ENCODE assay signal across 13 mouse cellular contexts in genomic region chr17:34239601-34240041, GRCm38 (mm10). TPM values are rescaled to one million over a fixed set of nuclear protein-coding genes. Genes with fewer than 3 reads are reported as not detected.
DNase-seq lines count a peak whose midpoint lies in the region; ATAC-seq and TF ChIP-seq lines count a peak whose summit lies in the region.
"Had no signal": no experiment of that assay in that cellular context is flagged by ENCODE, and none has a peak within 500 bp of the region (broad histone marks: within the 10 kb centered on the region; RNA-seq: fewer than 3 reads in every experiment).

No protein-coding gene starts in this region.

- H3K9me3 ChIP-seq in lung, embryonic 14.5 days (ENCODE audit: low read depth, low read length): no peaks in the 10 kb centered on the region; the same call in 1 of the 2 replicates
- H3K9me3 ChIP-seq in liver, embryonic 14.5 days (ENCODE audit: control insufficient read depth, low read length): no peaks in the 10 kb centered on the region
- H3K9me3 ChIP-seq in midbrain, postnatal 0 days (ENCODE audit: low read length): peaks cover 9% of the 10 kb centered on the region; the same call in 1 of the 2 replicates
- H3K9me3 ChIP-seq: neural tube, embryonic 13.5 days had no signal

- no peak overlapping the region for H3K9ac ChIP-seq in lung, embryonic 14.5 days
- H3K9ac ChIP-seq in liver, embryonic 14.5 days (replicated peaks): no peak overlapping the region
- no peak overlapping the region for H3K9ac ChIP-seq in midbrain, postnatal 0 days (replicated peaks; ENCODE audit: low read length, poor library complexity, severe bottlenecking)
- H3K9ac ChIP-seq: limb, embryonic 13.5 days; neural tube, embryonic 13.5 days had no signal

- no peaks in the 10 kb centered on the region for H3K36me3 ChIP-seq in lung, embryonic 14.5 days (ENCODE audit: insufficient read depth)
- no peaks in the 10 kb centered on the region for H3K36me3 ChIP-seq in liver, embryonic 14.5 days (replicated peaks; ENCODE audit: control insufficient read depth, insufficient read depth, low read depth)
- H3K36me3 ChIP-seq in small intestine, adult 2 months (ENCODE audit: control insufficient read depth, insufficient read depth, low read length): no peaks in the 10 kb centered on the region
- H3K36me3 ChIP-seq in midbrain, postnatal 0 days (ENCODE audit: insufficient read depth, low read length): no peaks in the 10 kb centered on the region
- H3K36me3 ChIP-seq: limb, embryonic 13.5 days; neural tube, embryonic 13.5 days had no signal

- TF ChIP-seq POLR2A in small intestine, adult 2 months (IDR thresholded peaks at IDR 0.05; ENCODE audit: low read depth, low read length): no peak

- H3K4me2 ChIP-seq in lung, embryonic 14.5 days: 0 out of 2 replicates have a peak overlapping the region, but pooled peaks have one; percentile 23
- H3K4me2 ChIP-seq in liver, embryonic 14.5 days (ENCODE audit: low read depth): peak overlapping the region; percentile 21; the same call in 1 of the 2 replicates
- H3K4me2 ChIP-seq in midbrain, postnatal 0 days (ENCODE audit: low read depth, low read length, poor library complexity, severe bottlenecking): no peak overlapping the region
- H3K4me2 ChIP-seq: limb, embryonic 13.5 days; neural tube, embryonic 13.5 days had no signal

- TF ChIP-seq CTCF in gastrocnemius, adult 2 months (IDR thresholded peaks at IDR 0.05): no peak
- no peak for TF ChIP-seq CTCF in lung, embryonic 14.5 days (IDR thresholded peaks at IDR 0.05; ENCODE audit: low read depth)
- TF ChIP-seq CTCF in liver, embryonic 14.5 days (IDR thresholded peaks at IDR 0.05; ENCODE audit: low read depth): no peak
- TF ChIP-seq CTCF in small intestine, adult 2 months (IDR thresholded peaks at IDR 0.05; ENCODE audit: extremely low read depth, insufficient read length, insufficient replicate concordance, low read depth, low read length): no peak
- TF ChIP-seq CTCF in midbrain, postnatal 0 days (IDR thresholded peaks at IDR 0.05): no peak

- no peaks in the 10 kb centered on the region for H3K4me1 ChIP-seq in lung, embryonic 14.5 days (ENCODE audit: insufficient read depth)
- no peaks in the 10 kb centered on the region for H3K4me1 ChIP-seq in liver, embryonic 14.5 days (replicated peaks; ENCODE audit: control insufficient read depth in 2 of 2, insufficient read depth in 2 of 2, low read length in 1 of 2)
- no peaks in the 10 kb centered on the region for H3K4me1 ChIP-seq in small intestine, adult 2 months (ENCODE audit: control insufficient read depth, insufficient read depth, insufficient read length, low read length)
- H3K4me1 ChIP-seq in midbrain, postnatal 0 days (ENCODE audit: insufficient read depth, low read length): no peaks in the 10 kb centered on the region
- H3K4me1 ChIP-seq: limb, embryonic 13.5 days; neural tube, embryonic 13.5 days had no signal

- no peaks in the 10 kb centered on the region for H3K27me3 ChIP-seq in lung, embryonic 14.5 days (ENCODE audit: insufficient read depth, low read length)
- no peaks in the 10 kb centered on the region for H3K27me3 ChIP-seq in liver, embryonic 14.5 days (ENCODE audit: control insufficient read depth, insufficient read depth, low read length)
- H3K27me3 ChIP-seq in small intestine, adult 2 months (ENCODE audit: control insufficient read depth, insufficient read depth, low read length): no peaks in the 10 kb centered on the region
- H3K27me3 ChIP-seq in midbrain, postnatal 0 days (ENCODE audit: insufficient read depth, low read length): no peaks in the 10 kb centered on the region
- H3K27me3 ChIP-seq: limb, embryonic 13.5 days; neural tube, embryonic 13.5 days had no signal

- no peak for TF ChIP-seq EP300 in liver, embryonic 14.5 days (IDR thresholded peaks at IDR 0.05; ENCODE audit: low read depth)

- 35% methylated on average over 10 of the region's 10 CpGs for WGBS in lung, embryonic 14.5 days
- WGBS in liver, embryonic 14.5 days (ENCODE audit: insufficient replicate concordance): 11% methylated on average over 10 of the region's 10 CpGs
- WGBS in small intestine, adult 2 months: 45% methylated on average over 10 of the region's 10 CpGs
- WGBS in midbrain, postnatal 0 days: 66% methylated on average over 10 of the region's 10 CpGs

- ATAC-seq in lung, embryonic 14.5 days (ENCODE audit: insufficient read depth): no peak
- ATAC-seq in liver, embryonic 14.5 days (ENCODE audit: insufficient read depth): no peak
- ATAC-seq in midbrain, postnatal 0 days (ENCODE audit: low FRiP score): no peak

- H3K27ac ChIP-seq in gastrocnemius, adult 2 months: peak overlapping the region; percentile 71
- H3K27ac ChIP-seq in lung, embryonic 14.5 days (ENCODE audit: low read depth): no peak overlapping the region
- no peak overlapping the region for H3K27ac ChIP-seq in liver, embryonic 14.5 days
- peak overlapping the region; percentile 79 for H3K27ac ChIP-seq in small intestine, adult 2 months (ENCODE audit: insufficient read depth, low read depth, low read length)
- no peak overlapping the region for H3K27ac ChIP-seq in midbrain, postnatal 0 days (ENCODE audit: low read depth, low read length)
- H3K27ac ChIP-seq: limb, embryonic 13.5 days; neural tube, embryonic 13.5 days had no signal

- intact Hi-C loops in gastrocnemius, adult 2 months (cut with DNase I): loop anchor here (10.0 kb wide), 1 partner anchor 135 kb away; no protein-coding TSS in a partner anchor

- peak overlapping the region; percentile 49 for H3K4me3 ChIP-seq in gastrocnemius, adult 2 months
- no peak overlapping the region for H3K4me3 ChIP-seq in lung, embryonic 14.5 days (ENCODE audit: low read depth, low read length)
- H3K4me3 ChIP-seq in liver, embryonic 14.5 days (ENCODE audit: insufficient read depth in 1 of 2, low read depth in 2 of 2, low read length in 2 of 2): no peak overlapping the region
- H3K4me3 ChIP-seq in small intestine, adult 2 months (ENCODE audit: low read depth, low read length): peak overlapping the region; percentile 4; the same call in 1 of the 2 replicates
- no peak overlapping the region for H3K4me3 ChIP-seq in midbrain, postnatal 0 days (ENCODE audit: low read depth, low read length)
- H3K4me3 ChIP-seq: limb, embryonic 13.5 days; neural tube, embryonic 13.5 days had no signal

- DNase-seq in gastrocnemius, adult 2 months: no peak
- DNase-seq in gastrocnemius, postnatal 25 days: no peak
- peak; percentile 16 for DNase-seq in lung, embryonic 14.5 days
- no peak for DNase-seq in lung, postnatal 4 days
- DNase-seq in liver, embryonic 14.5 days (ENCODE audit: low read depth in 3 of 3, low spot score in 3 of 3): no peak
- DNase-seq in cerebellum, adult 9-10 months: no peak
- DNase-seq in midbrain, postnatal 0 days (ENCODE audit: low spot score): no peak
- DNase-seq: cerebellum, adult 8-10 months; gastrocnemius, postnatal 36 days; kidney, postnatal 14 days had no signal

RNA-seq across cellular contexts. Expression of gene H2-Ob, which starts 0.9 kb away (rescaled TPM):
- under 1 TPM in 1 of 2 experiments, not detected in 1; 0.11 TPM for total RNA-seq in gastrocnemius, adult 2 months (2021)
- total RNA-seq in gastrocnemius, postnatal 25 days (2021): under 1 TPM in 1 of 2 experiments, not detected in 1; 0.13 TPM
- polyA plus RNA-seq in lung, embryonic 14.5 days (2014; fragmentation: Nextera tagmentation; extraction: Ambion mirVana): not detected in 2 replicates
- polyA plus RNA-seq in liver, embryonic 14.5 days (2012; rRNA removed): 0.13 and 0.20 TPM in 2 replicates
- polyA plus RNA-seq in liver, embryonic 14.5 days (2014; fragmentation: Nextera tagmentation; extraction: Ambion mirVana): 0.13 and 0.17 TPM in 2 replicates
- polyA plus RNA-seq in small intestine, adult 2 months (2012; rRNA removed): 5.3 and 13.7 TPM in 2 replicates
- total RNA-seq in midbrain, postnatal 0 days (2014; rRNA removed): 1.1 and 1.2 TPM in 2 replicates
- polyA plus RNA-seq in midbrain, postnatal 0 days (2015; fragmentation: Nextera tagmentation; extraction: Ambion mirVana): 0.31 and 0.55 TPM in 2 replicates
- polyA plus RNA-seq: limb, embryonic 13.5 days; neural tube, embryonic 13.5 days had no signal

RNA-seq across cellular contexts. Expression of gene H2-Ab1, which starts 17.9 kb away (rescaled TPM):
- 1 to 10 TPM; 3.1 to 4.7 TPM for total RNA-seq in gastrocnemius, adult 2 months (2021)
- 1 to 10 TPM; 2.7 to 3.3 TPM for total RNA-seq in gastrocnemius, postnatal 25 days (2021)
- 2.6 and 2.8 TPM in 2 replicates for polyA plus RNA-seq in lung, embryonic 14.5 days (2014; fragmentation: Nextera tagmentation; extraction: Ambion mirVana)
- 2.0 and 2.3 TPM in 2 replicates for polyA plus RNA-seq in liver, embryonic 14.5 days (2012; rRNA removed)
- 3.2 and 3.3 TPM in 2 replicates for polyA plus RNA-seq in liver, embryonic 14.5 days (2014; fragmentation: Nextera tagmentation; extraction: Ambion mirVana)
- polyA plus RNA-seq in small intestine, adult 2 months (2012; rRNA removed): 860 and 5,426 TPM in 2 replicates
- 0.57 and 1.4 TPM in 2 replicates for total RNA-seq in midbrain, postnatal 0 days (2014; rRNA removed)
- 1.5 and 2.7 TPM in 2 replicates for polyA plus RNA-seq in midbrain, postnatal 0 days (2015; fragmentation: Nextera tagmentation; extraction: Ambion mirVana)

RNA-seq across cellular contexts. Expression of gene Tap2, which starts 36.3 kb away (rescaled TPM):
- 1 to 10 TPM; 4.9 to 7.5 TPM for total RNA-seq in gastrocnemius, adult 2 months (2021)
- total RNA-seq in gastrocnemius, postnatal 25 days (2021): 1 to 10 TPM; 4.3 to 5.1 TPM
- 3.0 and 3.7 TPM in 2 replicates for polyA plus RNA-seq in lung, embryonic 14.5 days (2014; fragmentation: Nextera tagmentation; extraction: Ambion mirVana)
- 2.1 and 2.9 TPM in 2 replicates for polyA plus RNA-seq in liver, embryonic 14.5 days (2012; rRNA removed)
- polyA plus RNA-seq in liver, embryonic 14.5 days (2014; fragmentation: Nextera tagmentation; extraction: Ambion mirVana): 3.1 and 4.9 TPM in 2 replicates
- 30.4 and 66.1 TPM in 2 replicates for polyA plus RNA-seq in small intestine, adult 2 months (2012; rRNA removed)
- total RNA-seq in midbrain, postnatal 0 days (2014; rRNA removed): 1.8 and 2.0 TPM in 2 replicates
- polyA plus RNA-seq in midbrain, postnatal 0 days (2015; fragmentation: Nextera tagmentation; extraction: Ambion mirVana): 2.9 and 4.2 TPM in 2 replicates

RNA-seq across cellular contexts. Expression of gene Psmb8, which starts 42.1 kb away (rescaled TPM):
- 1 to 10 TPM; 2.2 to 3.4 TPM for total RNA-seq in gastrocnemius, adult 2 months (2021)
- total RNA-seq in gastrocnemius, postnatal 25 days (2021): 1 to 10 TPM; 2.9 to 4.8 TPM
- polyA plus RNA-seq in lung, embryonic 14.5 days (2014; fragmentation: Nextera tagmentation; extraction: Ambion mirVana): 7.9 and 8.9 TPM in 2 replicates
- polyA plus RNA-seq in liver, embryonic 14.5 days (2012; rRNA removed): 9.5 and 11.8 TPM in 2 replicates
- polyA plus RNA-seq in liver, embryonic 14.5 days (2014; fragmentation: Nextera tagmentation; extraction: Ambion mirVana): 18.8 and 21.7 TPM in 2 replicates
- 135 and 293 TPM in 2 replicates for polyA plus RNA-seq in small intestine, adult 2 months (2012; rRNA removed)
- total RNA-seq in midbrain, postnatal 0 days (2014; rRNA removed): 1.7 and 2.8 TPM in 2 replicates
- polyA plus RNA-seq in midbrain, postnatal 0 days (2015; fragmentation: Nextera tagmentation; extraction: Ambion mirVana): 4.2 and 5.3 TPM in 2 replicates

RNA-seq across cellular contexts. Expression of gene H2-Aa, which starts 48.0 kb away (rescaled TPM):
- total RNA-seq in gastrocnemius, adult 2 months (2021): 1 to 10 TPM; 5.3 to 6.0 TPM
- total RNA-seq in gastrocnemius, postnatal 25 days (2021): 1 to 10 TPM; 4.4 to 4.5 TPM
- polyA plus RNA-seq in lung, embryonic 14.5 days (2014; fragmentation: Nextera tagmentation; extraction: Ambion mirVana): 2.0 TPM in 2 replicates
- polyA plus RNA-seq in liver, embryonic 14.5 days (2012; rRNA removed): 1.1 and 1.5 TPM in 2 replicates
- polyA plus RNA-seq in liver, embryonic 14.5 days (2014; fragmentation: Nextera tagmentation; extraction: Ambion mirVana): 1.8 and 2.5 TPM in 2 replicates
- polyA plus RNA-seq in small intestine, adult 2 months (2012; rRNA removed): 155 and 792 TPM in 2 replicates
- total RNA-seq in midbrain, postnatal 0 days (2014; rRNA removed): 0.66 TPM in 1 of 2 replicates, not detected in the other
- 0.29 and 0.81 TPM in 2 replicates for polyA plus RNA-seq in midbrain, postnatal 0 days (2015; fragmentation: Nextera tagmentation; extraction: Ambion mirVana)

Comparison
In these comparisons a context has a peak if more than half of its experiments do, and no peak if none do; other contexts are left out.
1. H3K27ac ChIP-seq: peak in gastrocnemius, adult 2 months (single experiment) and small intestine, adult 2 months (single experiment); none in lung, embryonic 14.5 days (single experiment), liver, embryonic 14.5 days (single experiment) and midbrain, postnatal 0 days (single experiment).
2. H3K4me3 ChIP-seq: peak in gastrocnemius, adult 2 months (single experiment) and small intestine, adult 2 months (single experiment); none in lung, embryonic 14.5 days (single experiment), liver, embryonic 14.5 days (0 of 2) and midbrain, postnatal 0 days (single experiment).
3. RNA of gene H2-Ab1, which starts 17.9 kb away (polyA plus RNA-seq): 860 to 5,426 TPM in small intestine, adult 2 months; 2.0 to 3.3 TPM in liver, embryonic 14.5 days, 2.6 to 2.8 TPM in lung, embryonic 14.5 days and 1.5 to 2.7 TPM in midbrain, postnatal 0 days; every median in the first group is over 100 times any median in the second.